Mouse (Mus musculus) cerebellum, adult 2 months (tissue): Measurements from ENCODE around the gene Zfand2a.

Experiments used
- CTCF ChIP-seq: fragments of 200-500 bp; IDR thresholded peaks from 2 replicates; pipeline ENCODE4 v1.5.1; 2011; ENCODE audit warnings: low read depth, mild to moderate bottlenecking, control low read depth, low read length, moderate library complexity, borderline replicate concordance; ENCODE audit not compliant: insufficient read depth
- POLR2A ChIP-seq: fragments of 200-500 bp; IDR thresholded peaks from 2 replicates; pipeline ENCODE4 v1.6.1; 2011; ENCODE audit warnings: low read length, control low read depth, borderline replicate concordance; ENCODE audit not compliant: insufficient read depth

GRCm38 (mm10) chr5:139432333-139432732, 52.0 kb downstream of the Zfand2a start:
- TF ChIP-seq CTCF (no peak), POLR2A (no peak)
